Mouse (Mus musculus): ENCODE results near the gene Rassf5. TPM values are rescaled to one million over a fixed set of nuclear protein-coding genes. Genes with fewer than 3 reads are reported as not detected.
"Not testable (repeated sequence)": the region's sequence is repeated elsewhere in the genome, so short reads cannot be mapped to it uniquely, and the experiment has no call there.

The Rassf5 gene
- polyA plus RNA-seq, 1 experiment: 5.5 TPM

GRCm38 (mm10) chr1:131184956-131185660 is 60.0 kb downstream of the Rassf5 start:
- DNase-seq (ENCODE audit: low read depth, low spot score): no peak
- 62% methylated on average over 8 of the region's 8 CpGs for WGBS

- 28% methylated on average over 9 of the region's 9 CpGs for WGBS
- no peak for DNase-seq (ENCODE audit: low read depth, low spot score)
Observed at GRCm38 (mm10) chr1:131184253-131184955, 60.7 kb downstream of the Rassf5 start.

GRCm38 (mm10) chr1:131183201-131183600 is 61.9 kb downstream of the Rassf5 start:
- DNase-seq (ENCODE audit: low read depth, low spot score): no peak
- WGBS: 80% methylated on average over 7 of the region's 7 CpGs

- DNase-seq (ENCODE audit: low read depth, low spot score): peak; percentile 45
- 61% methylated on average over 9 of the region's 9 CpGs for WGBS
Observed at GRCm38 (mm10) chr1:131181642-131182527, 63.2 kb downstream of the Rassf5 start.

DNA sequence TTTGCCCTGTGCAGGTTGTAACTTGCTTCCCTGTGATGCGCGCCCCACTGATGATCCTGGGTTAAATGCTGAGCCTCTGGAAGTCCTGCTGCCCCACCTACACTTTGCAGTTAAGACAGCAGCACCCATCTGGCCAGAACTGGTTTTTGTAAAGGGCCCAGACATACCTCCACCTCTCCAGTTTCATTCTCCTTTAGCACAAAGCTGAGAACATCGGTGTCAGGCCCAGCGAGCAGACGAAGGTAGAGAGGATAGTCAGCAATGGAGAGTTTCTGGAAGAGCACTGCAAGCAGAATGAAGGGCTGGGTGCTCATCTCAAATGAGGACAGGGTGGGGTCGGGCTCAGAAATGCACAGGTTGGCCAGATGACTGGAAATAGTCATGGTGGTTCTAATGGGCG is 64.7 kb downstream of the Rassf5 start:
- 90% methylated on average over 7 of the region's 7 CpGs for whole genome bisulfite sequencing
- no peak for DNase-seq (ENCODE audit: low read depth, low spot score)

- WGBS: 86% methylated on average over 5 of the region's 5 CpGs
- DNase-seq (ENCODE audit: low read depth, low spot score): no peak
Observed at GRCm38 (mm10) chr1:131178083-131178482, 67.0 kb downstream of the Rassf5 start.

DNA sequence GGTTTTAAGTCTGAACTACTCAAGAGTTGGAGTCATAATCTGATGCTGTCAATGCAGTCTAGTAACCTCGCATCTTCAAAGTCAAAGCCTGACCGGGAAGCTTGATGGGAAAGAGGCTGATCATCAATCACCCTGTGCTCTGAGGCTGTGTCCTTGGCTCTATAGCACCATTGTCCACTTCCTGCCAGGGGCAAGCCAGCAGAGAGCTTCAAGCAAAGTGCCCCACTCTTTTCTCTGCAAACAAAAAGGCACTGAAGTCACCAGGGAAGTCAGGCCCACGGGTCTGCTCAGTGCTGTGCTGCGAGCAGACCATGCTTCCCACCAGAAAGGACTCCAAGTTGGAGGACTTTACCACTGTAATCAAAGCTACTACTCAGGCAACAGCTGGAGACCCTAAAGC is 67.8 kb downstream of the Rassf5 start:
- no peak for DNase-seq (ENCODE audit: low read depth, low spot score)
- 80% methylated on average over 4 of the region's 4 CpGs for WGBS

DNA sequence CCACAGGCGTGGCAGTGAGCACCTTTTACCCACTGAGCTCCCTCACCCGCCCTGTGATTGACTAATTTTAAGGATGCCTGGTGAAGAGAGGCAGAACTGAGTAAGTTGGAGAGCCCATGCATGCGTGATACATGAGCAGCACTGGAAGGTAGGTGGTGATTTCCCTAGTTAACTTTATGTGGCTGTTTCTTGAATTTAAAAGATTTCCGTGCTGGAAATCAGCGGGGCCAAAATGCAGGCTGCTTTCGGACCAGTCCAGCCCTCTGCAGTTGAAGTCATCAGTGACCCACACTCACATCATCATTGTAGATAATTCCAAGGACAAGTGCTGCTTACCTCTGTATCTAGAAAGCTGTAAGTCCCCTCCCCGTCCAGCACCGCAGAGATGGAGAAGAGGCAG is 69.2 kb downstream of the Rassf5 start:
- WGBS: 93% methylated on average over 8 of the region's 8 CpGs
- no peak for DNase-seq (ENCODE audit: low read depth, low spot score)

DNA sequence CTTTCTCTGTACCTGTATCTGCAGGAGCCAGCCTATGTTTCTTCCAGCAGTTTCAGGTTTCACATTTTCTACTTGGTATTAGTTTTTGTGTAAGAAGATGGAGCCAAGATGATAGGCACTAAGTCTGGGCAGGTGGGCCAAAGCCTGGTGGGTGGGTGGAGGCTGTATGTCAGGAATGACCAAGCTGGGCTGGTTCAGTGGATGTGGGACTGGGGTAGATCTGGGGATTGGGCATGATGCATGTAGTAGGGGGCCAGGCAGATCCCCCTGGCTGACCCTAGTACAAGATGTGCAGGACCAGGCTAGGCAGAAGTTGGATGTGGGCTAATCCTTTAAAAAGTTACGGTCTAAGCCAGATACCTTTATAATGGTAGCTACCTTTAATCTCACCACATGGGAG is 69.9 kb downstream of the Rassf5 start:
- WGBS: 100% methylated on average over 1 of the region's 1 CpGs

DNA sequence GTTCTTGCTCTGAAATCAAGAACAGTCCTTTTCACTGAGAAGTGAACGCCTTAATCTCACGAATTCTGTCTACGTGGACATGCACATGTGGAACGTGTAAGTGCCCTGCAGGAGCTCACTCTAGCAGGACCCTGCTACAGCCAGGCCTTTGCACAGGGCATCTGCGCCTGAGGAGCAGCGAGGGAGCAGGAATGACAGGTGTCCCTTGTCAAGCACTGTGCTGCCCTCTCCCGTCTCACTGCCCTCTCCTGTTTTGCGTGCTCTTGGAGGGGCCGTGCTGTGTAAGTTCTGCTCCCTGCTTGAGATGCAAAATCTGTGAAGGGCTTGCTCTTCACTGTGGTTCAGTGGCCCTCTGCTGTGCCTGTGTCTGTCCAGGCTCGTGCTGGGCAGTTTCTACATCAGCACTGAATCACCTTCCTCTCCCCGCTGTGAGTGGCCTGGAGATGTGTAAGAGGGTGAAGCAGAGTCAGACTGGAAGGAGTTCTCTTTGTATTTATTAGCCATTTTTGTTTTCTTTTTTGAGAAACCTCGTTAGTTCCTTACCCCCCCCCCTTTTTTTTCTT is 70.7 kb downstream of the Rassf5 start:
- 82% methylated on average over 12 of the region's 12 CpGs for WGBS
- no peak for DNase-seq (ENCODE audit: low read depth, low spot score)

More for the DNA sequence above, 69.9 kb downstream of the Rassf5 start:
- DNase-seq (ENCODE audit: low read depth, low spot score): no peak

- no peak for DNase-seq (ENCODE audit: low read depth, low spot score)
- 62% methylated on average over 6 of the region's 6 CpGs for WGBS
Observed at GRCm38 (mm10) chr1:131173809-131174208, 71.2 kb downstream of the Rassf5 start.

GRCm38 (mm10) chr1:131173001-131173400 is 72.1 kb downstream of the Rassf5 start:
- no peak for DNase-seq (ENCODE audit: low read depth, low spot score)
- 69% methylated on average over 7 of the region's 7 CpGs for WGBS

- WGBS: 97% methylated on average over 10 of the region's 10 CpGs
- no peak for DNase-seq (ENCODE audit: low read depth, low spot score)
Observed at GRCm38 (mm10) chr1:131167612-131168011, 77.4 kb downstream of the Rassf5 start.

GRCm38 (mm10) chr1:131164427-131164826 is 80.6 kb downstream of the Rassf5 start:
- WGBS: 78% methylated on average over 6 of the region's 6 CpGs
- no peak for DNase-seq (ENCODE audit: low read depth, low spot score)

- WGBS: 73% methylated on average over 11 of the region's 11 CpGs
- DNase-seq (ENCODE audit: low read depth, low spot score): no peak
Observed at GRCm38 (mm10) chr1:131161091-131161490, 84.0 kb downstream of the Rassf5 start.

- DNase-seq (ENCODE audit: low read depth, low spot score): not testable (repeated sequence)
- 53% methylated on average over 3 of the region's 3 CpGs for WGBS
Observed at GRCm38 (mm10) chr1:131159573-131160327, 85.3 kb downstream of the Rassf5 start.

GRCm38 (mm10) chr1:131155456-131155855 is 89.6 kb downstream of the Rassf5 start:
- WGBS: 58% methylated on average over 2 of the region's 2 CpGs
- no peak for DNase-seq (ENCODE audit: low read depth, low spot score)

- peak; percentile 59 for DNase-seq (ENCODE audit: low read depth, low spot score)
- WGBS: under 1% methylated on average over 27 of the region's 27 CpGs
Observed at GRCm38 (mm10) chr1:131153018-131153629, 91.9 kb downstream of the Rassf5 start, which contains the start of gene Eif2d. Eif2d (plus strand) TSS chr1:131153181.

DNA sequence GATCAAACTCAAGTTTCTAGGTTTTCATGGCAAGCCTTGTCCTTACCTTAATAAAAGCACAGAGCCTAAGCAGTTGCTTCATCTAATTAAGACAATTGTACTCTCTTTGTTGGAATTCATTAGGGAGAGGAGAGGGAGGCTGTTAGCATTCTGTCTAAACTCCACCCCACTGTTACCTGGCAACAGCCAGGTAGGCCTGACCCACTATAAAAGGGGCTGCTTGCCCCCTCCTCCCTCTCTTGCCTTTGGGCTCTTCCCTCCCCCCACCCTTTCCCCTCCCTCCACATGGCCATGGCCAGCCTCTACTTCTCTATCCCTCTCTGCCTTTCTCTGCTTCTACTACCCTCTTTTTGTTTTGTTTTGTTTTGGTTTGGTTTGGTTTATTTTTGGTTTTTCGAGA is 95.6 kb downstream of the Rassf5 start:
- DNase-seq (ENCODE audit: low read depth, low spot score): no peak
- 70% methylated on average over 1 of the region's 1 CpGs for WGBS

Data from large intestine, adult 2 months (tissue).